Mouse (Mus musculus): Measurements from ENCODE around the gene Gm20388.

The Gm20388 gene

GRCm38 (mm10) chr8:122246257-122247211, 2335.9 kb downstream of the Gm20388 start:
- no peak for DNase-seq (ENCODE audit: low spot score)

DNA sequence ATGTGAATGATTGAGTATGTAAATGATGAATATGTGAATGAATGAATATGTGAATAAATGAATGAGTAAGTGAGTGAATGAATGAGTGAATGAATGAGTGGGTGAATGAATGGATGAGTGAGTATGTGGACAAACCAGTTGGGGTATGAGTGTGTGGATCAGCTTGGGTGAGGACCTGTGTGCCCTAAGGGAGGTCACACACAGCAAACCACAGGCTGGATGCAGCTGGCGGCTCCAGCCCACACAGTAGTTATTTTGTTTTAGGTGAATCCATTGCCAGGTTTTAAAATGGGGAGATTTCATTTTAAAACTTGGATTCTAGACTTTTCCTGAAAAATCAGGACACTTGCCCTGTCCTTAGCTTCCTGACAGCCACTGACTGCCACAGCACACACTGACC, 2341.1 kb downstream of the Gm20388 start:
- DNase-seq (ENCODE audit: low spot score) = no peak

GRCm38 (mm10) chr8:122252366-122252765, 2341.7 kb downstream of the Gm20388 start:
- DNase-seq (ENCODE audit: low spot score) = no peak

- peak; percentile 81 for DNase-seq (ENCODE audit: low spot score)
Measured at GRCm38 (mm10) chr8:122259351-122259750, 2348.7 kb downstream of the Gm20388 start.

DNA sequence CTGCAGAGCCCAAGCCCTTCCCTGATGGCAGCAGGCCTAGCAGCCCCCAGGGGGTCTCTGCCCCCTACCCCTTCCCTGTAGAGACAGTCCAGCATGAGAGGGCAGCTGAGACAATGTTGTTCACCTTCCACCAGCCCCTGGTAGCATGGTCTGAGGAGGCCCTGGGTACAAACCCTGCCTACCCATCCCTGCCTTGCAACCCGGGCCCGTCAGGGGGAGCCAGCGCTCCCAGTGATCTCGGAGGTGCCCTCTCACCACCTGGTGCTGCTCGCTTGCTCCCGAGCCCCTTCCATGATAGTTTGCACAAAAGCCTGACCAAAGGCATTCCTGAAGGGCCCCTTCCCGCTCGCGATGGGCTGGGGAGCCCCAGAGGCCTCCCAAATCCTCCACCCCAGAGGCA, 2350.1 kb downstream of the Gm20388 start:
- DNase-seq (ENCODE audit: low spot score) = no peak

- no peak for DNase-seq (ENCODE audit: low spot score)
Measured at GRCm38 (mm10) chr8:122262835-122263234, 2352.2 kb downstream of the Gm20388 start.

DNA sequence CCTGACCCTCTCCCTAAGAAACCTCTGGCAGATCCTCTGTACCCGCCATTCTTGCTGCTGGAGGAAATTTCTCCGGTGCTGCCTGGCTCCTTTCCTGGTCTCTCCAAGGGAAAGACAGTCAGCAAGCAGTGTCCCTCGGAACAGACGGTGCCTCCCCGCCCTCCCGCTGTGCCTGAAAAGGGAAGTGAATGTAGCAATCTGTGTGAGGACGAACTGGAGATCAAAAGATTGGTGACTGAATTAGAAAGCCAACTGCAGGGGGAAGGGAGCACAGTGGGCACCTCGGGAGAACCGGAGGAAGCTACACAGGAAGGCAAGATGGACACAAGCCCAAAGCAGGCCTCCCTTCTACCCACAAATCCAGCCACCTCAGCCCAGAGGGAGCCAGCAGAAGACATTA, 2353.6 kb downstream of the Gm20388 start:
- no peak for DNase-seq (ENCODE audit: low spot score)

GRCm38 (mm10) chr8:122265522-122265921, 2354.9 kb downstream of the Gm20388 start:
- DNase-seq (ENCODE audit: low spot score) = no peak

GRCm38 (mm10) chr8:122266867-122267266, 2356.2 kb downstream of the Gm20388 start:
- DNase-seq (ENCODE audit: low spot score) = no peak

DNA sequence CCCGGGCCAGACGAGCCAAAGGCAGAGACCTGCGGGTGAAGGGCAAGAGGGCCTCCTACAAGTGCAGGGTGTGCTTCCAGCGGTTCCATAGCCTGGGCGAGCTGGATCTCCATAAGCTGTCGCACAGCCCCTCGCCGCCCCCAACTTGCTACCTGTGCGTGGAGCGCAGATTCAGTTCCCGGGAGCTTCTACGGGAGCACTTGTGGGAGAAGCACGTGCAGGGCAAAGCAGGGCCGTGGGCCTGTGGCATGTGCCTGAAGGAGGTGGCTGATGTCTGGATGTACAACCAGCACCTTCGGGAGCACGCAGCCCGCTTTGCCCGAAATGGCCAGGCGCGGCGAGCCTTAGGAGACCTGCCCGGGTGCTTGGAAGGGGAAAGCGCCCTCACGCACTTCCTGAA, 2358.2 kb downstream of the Gm20388 start:
- DNase-seq (ENCODE audit: low spot score) = no peak

GRCm38 (mm10) chr8:122269404-122269803, 2358.8 kb downstream of the Gm20388 start:
- DNase-seq (ENCODE audit: low spot score) = peak; percentile 77

DNA sequence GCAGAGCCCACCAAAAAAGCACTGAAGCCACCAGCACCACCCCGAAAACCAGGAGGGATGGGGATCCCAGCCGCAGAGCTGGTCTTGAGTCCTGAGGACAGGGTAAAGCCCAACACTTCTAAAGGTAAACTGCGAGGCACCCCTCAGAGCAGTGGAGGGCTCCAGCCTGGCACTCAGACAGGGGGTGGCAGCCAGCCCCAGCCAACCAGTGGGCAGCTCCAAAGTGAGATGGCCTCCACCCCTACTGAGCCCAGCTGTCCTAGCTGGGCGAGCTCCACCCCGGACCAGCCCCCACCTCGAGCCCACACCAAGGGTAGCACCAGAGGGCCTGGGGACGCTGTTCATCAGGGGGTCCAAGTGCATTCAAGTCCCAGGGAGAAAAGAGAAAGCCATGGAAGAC, 2359.9 kb downstream of the Gm20388 start:
- DNase-seq (ENCODE audit: low spot score) = no peak

DNA sequence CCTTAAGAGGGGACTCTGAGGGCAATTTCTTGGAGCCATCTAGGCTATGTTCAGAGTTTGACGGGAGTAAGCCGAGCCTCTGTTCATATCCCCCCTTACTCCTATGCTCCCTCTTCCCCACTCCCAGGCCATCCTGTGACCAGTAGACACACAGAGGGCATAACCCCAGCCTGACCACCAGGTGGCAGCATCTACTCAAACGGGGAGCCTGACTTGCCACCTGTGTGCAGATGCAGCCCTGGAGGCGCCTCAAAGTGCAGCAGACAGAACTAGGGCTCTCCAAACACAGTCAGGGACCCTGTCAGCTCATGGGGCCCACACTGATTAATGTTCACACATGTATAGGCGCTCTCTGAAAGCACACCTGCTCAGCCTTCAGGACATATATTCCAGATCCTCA, 2362.5 kb downstream of the Gm20388 start:
- peak; percentile 88 for DNase-seq (ENCODE audit: low spot score)

DNA sequence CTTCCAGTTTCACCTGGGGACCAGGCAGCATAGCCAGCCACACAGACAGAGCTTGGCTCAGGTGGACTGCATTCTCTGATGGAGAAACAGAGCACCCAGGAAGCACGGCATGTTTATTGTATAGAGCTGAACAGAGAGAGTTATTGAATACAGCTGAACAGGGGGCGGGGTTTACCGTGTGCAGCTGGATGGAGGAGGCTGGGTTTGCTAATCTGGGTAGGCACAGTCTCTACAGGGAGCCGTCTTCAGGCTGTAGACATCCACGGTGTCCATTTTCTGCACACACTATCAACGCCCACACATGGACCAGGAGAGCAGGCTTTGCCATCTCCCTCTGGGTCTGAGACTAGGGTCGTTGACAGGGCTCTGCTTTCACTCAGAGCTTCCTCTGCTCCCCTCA, 2363.2 kb downstream of the Gm20388 start:
- no peak for DNase-seq (ENCODE audit: low spot score)

GRCm38 (mm10) chr8:122274651-122275391, 2364.2 kb downstream of the Gm20388 start:
- DNase-seq (ENCODE audit: low spot score) = no peak

- DNase-seq (ENCODE audit: low spot score) = no peak
Measured at GRCm38 (mm10) chr8:122276308-122276707, 2365.7 kb downstream of the Gm20388 start.

DNA sequence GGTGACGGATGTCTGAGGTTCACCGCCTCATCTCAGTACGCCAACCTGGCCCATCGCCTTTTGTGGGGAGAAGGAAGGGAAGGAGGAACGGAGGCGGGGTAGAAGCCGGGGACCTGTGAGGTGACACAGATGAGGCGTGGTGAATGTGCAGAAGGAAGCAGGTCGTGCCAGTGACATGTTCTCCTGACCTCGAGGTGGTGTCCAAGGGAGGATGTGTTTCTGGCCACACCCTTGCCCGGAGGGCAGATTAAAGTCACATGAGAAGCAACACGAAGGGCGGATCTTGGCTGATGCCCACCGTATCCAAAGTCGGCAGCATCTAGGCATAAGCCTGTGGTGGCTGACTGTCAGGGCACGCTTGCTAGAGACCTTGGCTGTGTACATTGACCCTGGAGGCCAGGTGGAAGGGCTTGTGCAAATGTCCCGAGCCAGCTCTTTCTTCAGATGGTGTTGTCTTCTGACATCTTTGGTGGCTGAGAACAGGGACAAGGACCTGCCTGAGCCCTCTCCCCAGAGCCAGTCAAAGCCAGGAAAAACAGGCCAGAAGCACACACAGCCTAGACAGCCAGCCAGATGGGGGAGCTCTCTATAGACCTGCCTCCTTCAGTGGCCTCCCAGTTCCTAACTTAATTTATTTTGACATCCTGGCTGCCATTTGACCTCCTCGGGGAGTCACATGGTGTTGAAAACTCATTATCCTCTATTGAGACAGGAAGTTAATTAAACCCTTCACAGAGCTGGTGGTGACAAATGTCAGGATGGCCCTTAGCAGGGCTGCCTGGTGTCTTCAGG, 2366.8 kb downstream of the Gm20388 start:
- DNase-seq (ENCODE audit: low spot score) = no peak

DNA sequence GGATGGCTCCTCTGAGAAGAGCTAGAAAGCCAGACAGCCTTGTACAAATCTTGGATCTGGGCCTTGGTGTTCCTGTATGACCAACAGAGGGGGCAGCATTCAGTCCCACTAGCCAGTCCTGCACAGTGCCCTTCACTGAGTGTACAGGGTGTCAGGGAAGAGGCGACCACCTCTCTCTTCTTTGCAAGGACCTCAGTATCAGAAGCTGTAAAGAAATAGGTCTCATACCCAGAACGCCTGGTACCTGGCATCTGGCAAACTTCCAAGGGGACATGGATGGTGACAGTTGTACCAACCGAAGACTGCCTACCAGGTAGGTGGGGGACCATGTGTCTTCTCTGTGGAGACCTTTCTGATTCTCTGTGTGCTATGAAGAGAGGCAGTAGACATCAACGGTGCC, 2369.5 kb downstream of the Gm20388 start:
- no peak for DNase-seq (ENCODE audit: low spot score)

DNA sequence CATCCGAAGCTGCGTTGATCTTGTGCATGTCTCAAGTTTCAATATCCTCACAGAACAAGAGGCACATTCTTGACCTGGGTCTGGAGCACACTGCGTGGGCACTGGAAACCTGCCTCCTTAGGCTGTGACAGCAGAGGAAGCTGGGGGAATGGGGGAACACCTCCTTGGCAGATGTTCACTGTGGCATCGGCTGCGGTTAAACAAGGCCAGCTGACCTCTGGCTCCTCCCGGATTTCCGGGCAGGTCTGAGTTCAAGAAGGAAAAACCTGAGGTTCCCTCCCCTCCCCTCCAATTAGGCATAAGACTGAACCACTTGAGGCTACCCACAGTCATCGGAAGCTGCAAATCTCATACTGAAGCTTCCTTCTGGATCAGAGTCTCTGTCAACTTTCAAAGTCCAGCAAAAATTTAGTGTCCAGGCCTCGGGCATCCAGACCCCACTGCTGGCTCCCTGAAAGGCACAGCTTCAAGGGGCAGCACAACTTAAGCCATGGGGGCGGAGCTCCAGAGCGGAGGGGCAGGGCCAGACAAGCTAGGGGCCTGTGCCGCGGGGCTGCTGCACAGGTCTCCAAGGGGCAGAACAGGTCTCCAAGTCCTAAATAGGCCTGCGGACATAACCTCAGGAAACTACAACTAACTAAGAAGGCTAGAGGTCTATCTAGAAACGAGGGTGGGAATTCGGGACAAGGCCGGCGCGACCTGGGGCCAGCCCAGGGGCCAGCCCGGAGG, 2370.1 kb downstream of the Gm20388 start:
- no peak for DNase-seq (ENCODE audit: low spot score)

- peak; percentile 99 for DNase-seq (ENCODE audit: low spot score)
Measured at GRCm38 (mm10) chr8:122281317-122282034, 2370.8 kb downstream of the Gm20388 start.

DNA sequence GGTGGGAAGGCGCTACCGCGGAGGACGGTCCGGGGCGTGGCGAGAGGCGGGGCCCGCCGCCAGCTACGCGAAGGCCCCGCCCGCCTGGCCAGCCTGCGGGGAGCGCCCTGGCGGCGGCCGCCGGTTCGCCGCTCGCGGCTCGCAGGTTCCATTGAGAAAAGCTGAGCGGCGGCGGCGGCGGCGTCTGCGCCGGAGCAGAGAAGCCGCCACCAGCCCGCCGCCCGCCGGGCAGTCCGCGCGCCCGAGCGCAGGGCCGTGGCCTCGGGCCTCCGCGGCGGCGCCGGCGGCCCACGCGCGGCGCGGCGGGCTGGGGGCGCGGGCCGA, 2371.4 kb downstream of the Gm20388 start, which contains the start of gene Zfpm1:
Zfpm1 (plus strand) TSS at position 107 of the 324 bp plus-strand sequence.
- no peak for DNase-seq (ENCODE audit: low spot score)

Data from urinary bladder, postnatal 25 days (tissue).